Mouse (Mus musculus): ENCODE measurements at regions not wholly inside any gene's neighbourhood (a gene's known extent, or its start where the extent isn't known, plus 50 kb on each side); places are given as distances from the start of the nearest gene placed in this dataset.
"Not testable (repeated sequence)": the region's sequence is repeated elsewhere in the genome, so short reads cannot be mapped to it uniquely, and the experiment has no call there.

DNA sequence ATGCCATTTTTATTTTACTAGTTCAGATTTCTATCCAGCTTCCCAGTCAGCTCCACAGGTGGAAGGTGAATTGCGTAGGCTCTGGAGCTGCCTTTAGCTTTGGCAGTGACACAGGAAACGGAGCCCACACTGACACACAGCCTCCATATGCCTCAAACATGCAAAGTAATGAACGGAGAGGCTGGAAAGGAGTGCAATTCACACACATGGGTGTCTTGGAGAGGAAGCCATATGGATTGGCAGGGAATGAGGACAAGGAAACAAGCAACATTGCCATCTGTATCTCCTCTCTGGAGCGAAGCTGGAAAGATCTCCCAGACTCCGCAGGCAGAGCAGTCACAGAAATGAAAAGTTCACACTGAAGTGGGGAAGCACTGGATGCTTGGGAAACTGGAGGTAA lies 201.6 kb upstream of the 4930452B06Rik start:
- Histone ChIP-seq H3K9ac (replicated peaks; ENCODE audit: low read depth, low read length) (no peak overlapping the region), H3K27ac (ENCODE audit: low read depth) (no peak overlapping the region), H3K36me3 (replicated peaks; ENCODE audit: control insufficient read depth, insufficient read depth, low read length) (no peaks in the 10 kb centered on the region), H3K4me1 (ENCODE audit: control insufficient read depth, insufficient read depth) (no peaks in the 10 kb centered on the region), H3K4me3 (ENCODE audit: low read depth, low read length) (no peak overlapping the region), H3K27me3 (ENCODE audit: control insufficient read depth, insufficient read depth, low read length) (no peaks in the 10 kb centered on the region), H3K4me2 (ENCODE audit: low read depth, low read length) (no peak overlapping the region), H3K9me3 (replicated peaks; ENCODE audit: control insufficient read depth, low read length) (no peaks in the 10 kb centered on the region)
- TF ChIP-seq EP300 (IDR thresholded peaks at IDR 0.05; ENCODE audit: low read depth), result no peak
- no peak for TF ChIP-seq CTCF (IDR thresholded peaks at IDR 0.05; ENCODE audit: low read depth)
- ATAC-seq (ENCODE audit: insufficient read depth, low read depth) (no peak), DNase-seq (ENCODE audit: low spot score) (no peak)
- WGBS, result 88% methylated on average over 5 of the region's 5 CpGs

GRCm38 (mm10) chr14:8851572-8851971 lies 185.5 kb upstream of the 4930452B06Rik start:
- TF ChIP-seq EP300 (IDR thresholded peaks at IDR 0.05; ENCODE audit: low read depth), result no peak
- TF ChIP-seq CTCF (IDR thresholded peaks at IDR 0.05; ENCODE audit: low read depth), result no peak
- no peaks in the 10 kb centered on the region for H3K9me3 ChIP-seq (replicated peaks; ENCODE audit: control insufficient read depth, low read length)
- no peaks in the 10 kb centered on the region for H3K36me3 ChIP-seq (replicated peaks; ENCODE audit: control insufficient read depth, insufficient read depth, low read length)
- H3K4me1 ChIP-seq (ENCODE audit: control insufficient read depth, insufficient read depth), result no peaks in the 10 kb centered on the region
- ATAC-seq (ENCODE audit: insufficient read depth, low read depth) (no peak), DNase-seq (ENCODE audit: low spot score) (no peak)
- no peaks in the 10 kb centered on the region for H3K27me3 ChIP-seq (ENCODE audit: control insufficient read depth, insufficient read depth, low read length)
- no peak overlapping the region for H3K9ac ChIP-seq (replicated peaks; ENCODE audit: low read depth, low read length)
- H3K4me3 ChIP-seq (ENCODE audit: low read depth, low read length), result no peak overlapping the region
- H3K27ac ChIP-seq (ENCODE audit: low read depth), result no peak overlapping the region
- H3K4me2 ChIP-seq (ENCODE audit: low read depth, low read length), result no peak overlapping the region

- H3K4me1 ChIP-seq (ENCODE audit: control insufficient read depth, insufficient read depth), result no peaks in the 10 kb centered on the region
- DNase-seq (ENCODE audit: low spot score) (no peak), ATAC-seq (ENCODE audit: insufficient read depth, low read depth) (no peak)
- no peak for TF ChIP-seq CTCF (IDR thresholded peaks at IDR 0.05; ENCODE audit: low read depth)
- no peak for TF ChIP-seq EP300 (IDR thresholded peaks at IDR 0.05; ENCODE audit: low read depth)
- no peak overlapping the region for H3K9ac ChIP-seq (replicated peaks; ENCODE audit: low read depth, low read length)
- no peak overlapping the region for H3K4me2 ChIP-seq (ENCODE audit: low read depth, low read length)
- no peak overlapping the region for H3K4me3 ChIP-seq (ENCODE audit: low read depth, low read length)
- no peaks in the 10 kb centered on the region for H3K9me3 ChIP-seq (replicated peaks; ENCODE audit: control insufficient read depth, low read length)
- no peaks in the 10 kb centered on the region for H3K27me3 ChIP-seq (ENCODE audit: control insufficient read depth, insufficient read depth, low read length)
- no peaks in the 10 kb centered on the region for H3K36me3 ChIP-seq (replicated peaks; ENCODE audit: control insufficient read depth, insufficient read depth, low read length)
- no peak overlapping the region for H3K27ac ChIP-seq (ENCODE audit: low read depth)
Measured at GRCm38 (mm10) chr14:8850208-8850607, 184.2 kb upstream of the 4930452B06Rik start.

DNA sequence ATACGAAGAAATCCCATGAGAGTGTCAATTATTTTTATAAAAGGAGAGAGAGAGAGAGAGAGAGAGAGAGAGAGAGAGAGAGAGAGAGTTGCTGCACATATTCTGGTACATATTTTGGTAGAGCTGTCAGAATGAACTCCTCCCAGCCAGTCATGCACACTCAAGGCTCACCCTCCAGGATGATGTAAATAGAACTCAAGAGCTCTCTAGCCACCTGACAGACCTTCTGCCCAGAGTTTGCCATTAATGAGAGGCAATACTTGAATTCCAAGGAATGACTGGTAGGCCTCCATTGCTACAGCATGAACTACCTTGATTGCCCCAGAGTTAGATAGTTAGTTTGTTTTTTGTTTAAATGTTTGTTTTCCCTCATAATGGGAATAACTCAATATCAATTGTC lies 167.5 kb upstream of the 4930452B06Rik start:
- Histone ChIP-seq H3K36me3 (replicated peaks; ENCODE audit: control insufficient read depth, insufficient read depth, low read length) (no peaks in the 10 kb centered on the region), H3K4me3 (ENCODE audit: low read depth, low read length) (no peak overlapping the region), H3K27ac (ENCODE audit: low read depth) (no peak overlapping the region), H3K9ac (replicated peaks; ENCODE audit: low read depth, low read length) (no peak overlapping the region), H3K4me1 (ENCODE audit: control insufficient read depth, insufficient read depth) (no peaks in the 10 kb centered on the region), H3K27me3 (ENCODE audit: control insufficient read depth, insufficient read depth, low read length) (no peaks in the 10 kb centered on the region), H3K9me3 (replicated peaks; ENCODE audit: control insufficient read depth, low read length) (no peaks in the 10 kb centered on the region), H3K4me2 (ENCODE audit: low read depth, low read length) (no peak overlapping the region)
- WGBS, result 65% methylated on average over 1 of the region's 1 CpGs
- no peak for DNase-seq (ENCODE audit: low spot score)
- TF ChIP-seq EP300 (IDR thresholded peaks at IDR 0.05; ENCODE audit: low read depth) (no peak), CTCF (IDR thresholded peaks at IDR 0.05; ENCODE audit: low read depth) (no peak)
- no peak for ATAC-seq (ENCODE audit: insufficient read depth, low read depth)

DNA sequence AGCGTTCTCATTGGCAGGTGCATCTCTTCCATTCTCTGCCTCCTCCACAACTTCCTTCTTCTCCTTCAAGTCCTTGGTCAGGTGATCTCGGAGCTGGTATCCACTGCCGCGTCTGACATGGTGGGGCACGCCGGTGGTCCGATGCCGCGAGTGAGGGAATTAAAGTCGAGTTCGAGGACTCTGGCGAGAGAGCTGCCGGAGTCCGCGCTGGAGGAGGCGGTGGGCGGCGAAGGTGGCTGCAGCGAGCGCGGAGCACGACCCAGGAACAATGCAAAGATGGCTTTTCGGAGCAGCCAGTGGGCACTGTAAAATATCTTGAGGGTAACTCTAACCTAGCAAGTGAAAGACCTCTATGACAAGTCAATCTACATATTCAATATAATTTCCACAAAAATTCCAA lies 134.2 kb upstream of the 4930452B06Rik start:
- not testable (repeated sequence) for H3K4me3 ChIP-seq (ENCODE audit: low read depth, low read length); H3K9ac ChIP-seq (replicated peaks; ENCODE audit: low read depth, low read length); DNase-seq (ENCODE audit: low spot score); H3K36me3 ChIP-seq (replicated peaks; ENCODE audit: control insufficient read depth, insufficient read depth, low read length); H3K4me2 ChIP-seq (ENCODE audit: low read depth, low read length); H3K27ac ChIP-seq (ENCODE audit: low read depth); H3K27me3 ChIP-seq (ENCODE audit: control insufficient read depth, insufficient read depth, low read length); H3K9me3 ChIP-seq (replicated peaks; ENCODE audit: control insufficient read depth, low read length); H3K4me1 ChIP-seq (ENCODE audit: control insufficient read depth, insufficient read depth); ATAC-seq (ENCODE audit: insufficient read depth, low read depth)
- WGBS, result 58% methylated on average over 23 of the region's 23 CpGs

DNA sequence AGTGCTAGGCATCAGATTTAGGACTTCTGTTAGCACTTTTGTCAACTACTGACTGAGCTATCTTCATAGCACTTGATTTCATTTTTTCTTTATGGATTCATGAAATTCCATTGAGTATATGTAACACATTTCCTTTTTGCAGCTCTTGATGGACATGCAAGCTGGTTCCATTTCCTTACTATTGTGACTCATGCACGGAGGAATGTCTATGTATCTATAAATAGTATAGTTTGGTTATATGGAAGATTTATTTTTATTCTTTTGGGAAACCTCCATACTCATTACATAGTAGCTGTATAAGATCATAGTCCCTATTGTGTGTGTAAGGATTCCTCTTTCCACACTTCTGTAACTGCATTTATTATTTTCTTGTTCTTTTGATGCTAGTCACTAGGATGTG lies 123.3 kb upstream of the 4930452B06Rik start:
- ATAC-seq (ENCODE audit: insufficient read depth, low read depth), result peak; percentile 49; the same call in 1 of the 2 replicates

More for the DNA sequence above, 123.3 kb upstream of the 4930452B06Rik start:
- H3K36me3 ChIP-seq (replicated peaks; ENCODE audit: control insufficient read depth, insufficient read depth, low read length), result no peaks in the 10 kb centered on the region
- no peaks in the 10 kb centered on the region for H3K27me3 ChIP-seq (ENCODE audit: control insufficient read depth, insufficient read depth, low read length)
- 0 out of 2 replicates have a peak overlapping the region, but pooled peaks have one; percentile 27 for H3K27ac ChIP-seq (ENCODE audit: low read depth)
- H3K9ac ChIP-seq (replicated peaks; ENCODE audit: low read depth, low read length), result no peak overlapping the region
- H3K4me3 ChIP-seq (ENCODE audit: low read depth, low read length), result no peak overlapping the region
- H3K4me1 ChIP-seq (ENCODE audit: control insufficient read depth, insufficient read depth), result peaks cover 4% of the 10 kb centered on the region; the same call in 1 of the 2 replicates
- TF ChIP-seq CTCF (IDR thresholded peaks at IDR 0.05; ENCODE audit: low read depth) (no peak), EP300 (IDR thresholded peaks at IDR 0.05; ENCODE audit: low read depth) (no peak)
- no peaks in the 10 kb centered on the region for H3K9me3 ChIP-seq (replicated peaks; ENCODE audit: control insufficient read depth, low read length)
- 7% methylated on average over 1 of the region's 1 CpGs for WGBS
- DNase-seq (ENCODE audit: low spot score), result peak; percentile 43
- no peak overlapping the region for H3K4me2 ChIP-seq (ENCODE audit: low read depth, low read length)

Data from heart, postnatal 0 days (tissue).